Comparison of ENCODE assay signal across 8 mouse cellular contexts in the genomic region with DNA sequence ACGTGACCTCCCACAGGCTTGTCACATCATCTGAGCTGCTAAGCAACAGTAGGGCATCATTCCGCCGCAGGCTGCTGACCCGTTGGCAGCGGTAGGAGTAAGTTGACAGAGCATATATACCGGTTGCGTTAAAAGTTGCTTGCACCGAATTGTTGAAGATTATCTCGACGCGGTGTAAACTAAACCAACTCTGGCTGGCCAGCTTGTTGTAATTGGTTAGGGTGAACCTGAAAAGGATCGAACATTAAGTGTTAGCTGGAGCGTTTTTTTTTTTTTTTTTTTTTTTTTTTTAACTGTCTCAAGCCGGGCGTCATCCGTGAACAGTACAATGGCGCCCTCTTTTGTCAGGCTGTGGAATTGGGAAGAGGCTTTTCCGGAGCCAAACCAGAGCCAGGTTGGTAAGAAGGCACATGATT. TPM values are rescaled to one million over a fixed set of nuclear protein-coding genes. Genes with fewer than 3 reads are reported as not detected.
DNase-seq lines count a peak whose midpoint lies in the region; ATAC-seq and TF ChIP-seq lines count a peak whose summit lies in the region.

No protein-coding gene starts in this region.

- DNase-seq in urinary bladder, adult 18-20 months (ENCODE audit: low spot score in 2 of 2): peak; percentile 19 to 42
- DNase-seq in urinary bladder, postnatal 10 days (ENCODE audit: low spot score): no peak
- DNase-seq in embryonic facial prominence, embryonic 11.5 days (ENCODE audit: low spot score): peak; percentile 87
- DNase-seq in gonadal fat pad, adult 2 months (ENCODE audit: low read depth): peak; percentile 17
- DNase-seq in kidney, adult 11 months: peak; percentile 50
- peak; percentile 87 for DNase-seq in limb, embryonic 11.5 days (ENCODE audit: low spot score)
- peak; percentile 12 to 22 for DNase-seq in spleen, adult 2 months (ENCODE audit: low read depth in 1 of 2, low spot score in 2 of 2)

- WGBS in embryonic facial prominence, embryonic 11.5 days: 1% methylated on average over 18 of the region's 18 CpGs
- WGBS in limb, embryonic 11.5 days: under 1% methylated on average over 18 of the region's 18 CpGs
- WGBS in midbrain, embryonic 13.5 days: 2% methylated on average over 18 of the region's 18 CpGs
- 4% methylated on average over 18 of the region's 18 CpGs for WGBS in spleen, adult 2 months

- H3K9ac ChIP-seq in embryonic facial prominence, embryonic 11.5 days (replicated peaks; ENCODE audit: low read length): no peak overlapping the region; the same call in 1 of the 2 replicates
- no peak overlapping the region for H3K9ac ChIP-seq in limb, embryonic 11.5 days (ENCODE audit: low read length)
- H3K9ac ChIP-seq in midbrain, embryonic 13.5 days (replicated peaks): no peak overlapping the region

- TF ChIP-seq POLR2A in spleen, adult 2 months (IDR thresholded peaks at IDR 0.05; ENCODE audit: low read depth, low read length): no peak

- H3K36me3 ChIP-seq in embryonic facial prominence, embryonic 11.5 days (replicated peaks; ENCODE audit: control insufficient read depth, insufficient read depth, low read depth, low read length): no peaks in the 10 kb centered on the region
- H3K36me3 ChIP-seq in limb, embryonic 11.5 days (ENCODE audit: control insufficient read depth, insufficient read depth, low read length): no peaks in the 10 kb centered on the region
- no peaks in the 10 kb centered on the region for H3K36me3 ChIP-seq in midbrain, embryonic 13.5 days
- H3K36me3 ChIP-seq in spleen, adult 2 months (ENCODE audit: control insufficient read depth, insufficient read depth, low read length): no peaks in the 10 kb centered on the region

- no peaks in the 10 kb centered on the region for H3K4me1 ChIP-seq in embryonic facial prominence, embryonic 11.5 days (ENCODE audit: control insufficient read depth, insufficient read depth, low read length)
- peaks cover 3% of the 10 kb centered on the region; the same call in 1 of the 2 replicates for H3K4me1 ChIP-seq in limb, embryonic 11.5 days (ENCODE audit: control insufficient read depth, insufficient read depth, low read length)
- peaks cover 7% of the 10 kb centered on the region for H3K4me1 ChIP-seq in midbrain, embryonic 13.5 days (replicated peaks)
- no peaks in the 10 kb centered on the region for H3K4me1 ChIP-seq in spleen, adult 2 months (ENCODE audit: control insufficient read depth, insufficient read depth, insufficient read length)

- peak overlapping the region; percentile 21; the same call in 1 of the 2 replicates for H3K4me3 ChIP-seq in embryonic facial prominence, embryonic 11.5 days (ENCODE audit: low read depth, low read length)
- peak overlapping the region; percentile 28 for H3K4me3 ChIP-seq in limb, embryonic 11.5 days (ENCODE audit: low read depth, low read length)
- H3K4me3 ChIP-seq in midbrain, embryonic 13.5 days (replicated peaks): peak overlapping the region; percentile 34
- H3K4me3 ChIP-seq in spleen, adult 2 months (ENCODE audit: extremely low read depth, insufficient read depth, insufficient read length): peak overlapping the region; percentile 20; the same call in 1 of the 2 replicates

- H3K4me2 ChIP-seq in embryonic facial prominence, embryonic 11.5 days (ENCODE audit: low read depth, low read length): peak overlapping the region; percentile 31
- peak overlapping the region; percentile 52 for H3K4me2 ChIP-seq in limb, embryonic 11.5 days (ENCODE audit: low read depth, severe bottlenecking)
- H3K4me2 ChIP-seq in midbrain, embryonic 13.5 days (replicated peaks): peak overlapping the region; percentile 53

- H3K27ac ChIP-seq in embryonic facial prominence, embryonic 11.5 days (replicated peaks; ENCODE audit: low read depth, low read length): no peak overlapping the region
- H3K27ac ChIP-seq in limb, embryonic 11.5 days (replicated peaks; ENCODE audit: low read depth, low read length): no peak overlapping the region
- no peak overlapping the region for H3K27ac ChIP-seq in midbrain, embryonic 13.5 days
- H3K27ac ChIP-seq in spleen, adult 2 months (ENCODE audit: insufficient read depth, low read length): no peak overlapping the region

- TF ChIP-seq CTCF in spleen, adult 2 months (IDR thresholded peaks at IDR 0.05; ENCODE audit: extremely low read depth, insufficient read depth, insufficient read length, insufficient replicate concordance): peak; percentile 53; the same call in 1 of the 2 replicates

- H3K27me3 ChIP-seq in embryonic facial prominence, embryonic 11.5 days (ENCODE audit: control insufficient read depth, insufficient read depth, low read length): no peaks in the 10 kb centered on the region
- H3K27me3 ChIP-seq in limb, embryonic 11.5 days (ENCODE audit: control insufficient read depth, insufficient read depth, low read length): no peaks in the 10 kb centered on the region
- H3K27me3 ChIP-seq in midbrain, embryonic 13.5 days: peaks cover 8% of the 10 kb centered on the region; the same call in 1 of the 2 replicates
- no peaks in the 10 kb centered on the region for H3K27me3 ChIP-seq in spleen, adult 2 months (ENCODE audit: control insufficient read depth, insufficient read depth, low read length)

- no peak; the same call in 1 of the 2 replicates for ATAC-seq in embryonic facial prominence, embryonic 11.5 days (replicated peaks; ENCODE audit: insufficient number of reproducible peaks, low FRiP score, low TSS enrichment, low read depth)
- peak; percentile 67 for ATAC-seq in limb, embryonic 11.5 days (ENCODE audit: insufficient number of reproducible peaks, low FRiP score, low TSS enrichment, low read depth)
- ATAC-seq in midbrain, embryonic 13.5 days: peak; percentile 80

- H3K9me3 ChIP-seq in embryonic facial prominence, embryonic 11.5 days (replicated peaks; ENCODE audit: control insufficient read depth, low read length): no peaks in the 10 kb centered on the region
- no peaks in the 10 kb centered on the region; the same call in 1 of the 2 replicates for H3K9me3 ChIP-seq in limb, embryonic 11.5 days (ENCODE audit: control insufficient read depth, low read length)
- H3K9me3 ChIP-seq in midbrain, embryonic 13.5 days: no peaks in the 10 kb centered on the region

RNA-seq across cellular contexts. Expression of gene Atp6ap1l, which starts 18.6 kb away (rescaled TPM):
- polyA plus RNA-seq in embryonic facial prominence, embryonic 11.5 days (2014; fragmentation: Nextera tagmentation; extraction: Ambion mirVana): 0.72 and 0.87 TPM in 2 replicates
- 0.19 and 0.63 TPM in 2 replicates for polyA plus RNA-seq in gonadal fat pad, adult 2 months (2012; rRNA removed)
- 0.28 TPM in 1 of 2 replicates, not detected in the other for polyA plus RNA-seq in limb, embryonic 11.5 days (2014; fragmentation: Nextera tagmentation; extraction: Ambion mirVana)
- polyA plus RNA-seq in midbrain, embryonic 13.5 days (2015; fragmentation: Nextera tagmentation; extraction: Ambion mirVana): 0.59 TPM in 1 of 2 replicates, not detected in the other
- not detected in 2 replicates for polyA plus RNA-seq in spleen, adult 2 months (2012; rRNA removed)

RNA-seq across cellular contexts. Expression of gene Rps23, which starts 36.2 kb away (rescaled TPM):
- 245 and 289 TPM in 2 replicates for polyA plus RNA-seq in embryonic facial prominence, embryonic 11.5 days (2014; fragmentation: Nextera tagmentation; extraction: Ambion mirVana)
- polyA plus RNA-seq in gonadal fat pad, adult 2 months (2012; rRNA removed): 376 and 377 TPM in 2 replicates
- 287 and 289 TPM in 2 replicates for polyA plus RNA-seq in limb, embryonic 11.5 days (2014; fragmentation: Nextera tagmentation; extraction: Ambion mirVana)
- 139 and 147 TPM in 2 replicates for polyA plus RNA-seq in midbrain, embryonic 13.5 days (2015; fragmentation: Nextera tagmentation; extraction: Ambion mirVana)
- polyA plus RNA-seq in spleen, adult 2 months (2012; rRNA removed): 192 and 246 TPM in 2 replicates
